Mouse (Mus musculus) heart, embryonic 12.5 days (tissue): ENCODE measurements around the gene Atad3a. TPM values are rescaled to one million over a fixed set of nuclear protein-coding genes. Genes with fewer than 3 reads are reported as not detected.
A peak's percentile ranks its signal among the peaks of the same experiment; 100 is the strongest.
"Not testable (repeated sequence)": the region's sequence is repeated elsewhere in the genome, so short reads cannot be mapped to it uniquely, and the experiment has no call there.

Source experiments
- ATAC-seq: fragments of 200-750 bp; cut with Nextera tagmentation; 2 replicates; pipeline ENCODE4 v1.8.0; 2017; ENCODE audit warnings: moderate TSS enrichment, moderate library complexity; ENCODE audit not compliant: insufficient number of reproducible peaks, low FRiP score
- H3K27ac ChIP-seq: fragments of 300-500 bp; sonication (generic); 2 replicates; pipeline ENCODE4 v1.5.1; 2016; ENCODE audit warnings: mild to moderate bottlenecking, moderate library complexity; ENCODE audit not compliant: poor library complexity, severe bottlenecking
- H3K27me3 ChIP-seq: fragments of 300-500 bp; sonication (generic); replicated peaks from 2 replicates; pipeline ENCODE4 v1.6.1; 2016; ENCODE audit warnings: mild to moderate bottlenecking, moderate library complexity
- H3K36me3 ChIP-seq: fragments of 300-500 bp; sonication (generic); 2 replicates; pipeline ENCODE4 v1.6.1; 2016; ENCODE audit warnings: mild to moderate bottlenecking, moderate library complexity
- H3K4me1 ChIP-seq: fragments of 300-500 bp; sonication (generic); replicated peaks from 2 replicates; pipeline ENCODE4 v1.6.1; 2016; ENCODE audit warnings: mild to moderate bottlenecking
- H3K4me2 ChIP-seq: fragments of 300-500 bp; sonication (generic); 2 replicates; pipeline ENCODE4 v1.6.1; 2016; ENCODE audit warnings: mild to moderate bottlenecking, moderate library complexity
- H3K4me3 ChIP-seq: fragments of 300-500 bp; sonication (generic); 2 replicates; pipeline ENCODE4 v1.5.1; 2016; ENCODE audit warnings: mild to moderate bottlenecking
- H3K9ac ChIP-seq: fragments of 300-500 bp; sonication (generic); 2 replicates; pipeline ENCODE4 v1.6.1; 2016; ENCODE audit warnings: mild to moderate bottlenecking, moderate library complexity
- H3K9me3 ChIP-seq: fragments of 300-500 bp; sonication (generic); replicated peaks from 2 replicates; pipeline ENCODE4 v1.6.1; 2016; ENCODE audit warnings: mild to moderate bottlenecking, moderate library complexity
- WGBS: fragments of 180-500 bp; shearing (Covaris S2); methylation state at CpG from one replicate; pipeline ENCODE4 v1.1.7; 2016; 5-methylcytosine and 5-hydroxymethylcytosine counted together
- polyA plus RNA-seq: library from polyadenylated mRNA; unstranded; fragments of >200 nt; fragmentation: Nextera tagmentation; extraction: Ambion mirVana; gene quantifications from 2 replicates; pipeline ENCODE4 v1.2.1, GENCODE M21; 2016

Atad3a gene
- 102 and 104 TPM in 2 replicates for polyA plus RNA-seq

DNA sequence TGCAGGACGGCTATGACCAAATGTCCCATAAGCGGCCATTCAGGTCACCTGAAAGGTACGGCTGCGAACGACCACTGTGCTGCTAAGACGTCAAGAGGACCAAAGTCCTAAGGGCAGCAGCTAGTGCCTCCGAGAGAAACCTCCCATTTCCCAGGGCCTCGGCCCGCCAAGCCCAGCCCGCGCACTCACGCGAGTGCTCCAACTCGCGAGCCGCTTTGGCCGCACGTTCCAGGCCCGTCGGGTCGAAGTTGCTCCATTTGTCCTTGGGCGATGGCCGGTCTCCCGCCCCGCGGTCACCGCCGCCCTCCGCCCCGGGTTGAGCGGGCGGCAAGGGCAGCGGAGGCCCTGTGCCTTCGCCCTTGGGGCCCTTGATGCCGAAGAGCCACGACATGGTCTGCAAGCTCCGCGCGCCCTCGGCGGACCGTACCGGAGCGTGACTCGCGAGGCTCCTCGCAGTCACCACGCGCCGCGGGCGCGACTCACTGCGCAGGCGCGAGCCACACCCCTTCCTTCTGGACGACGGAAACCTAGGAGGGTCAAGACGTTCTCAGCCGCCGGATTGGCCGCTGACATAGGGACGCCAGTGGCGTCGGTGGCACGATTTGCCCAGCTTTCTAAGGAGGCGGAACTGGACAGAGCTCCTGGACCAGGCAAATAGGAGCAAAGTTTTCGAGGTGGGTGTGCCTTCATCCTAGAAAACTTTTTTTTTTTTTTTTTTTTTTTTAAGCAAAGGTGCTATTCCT, at the start of gene Atad3a:
TSS of gene Atad3a (minus strand) at position 481 of the 743 bp plus-strand sequence.
- WGBS = under 1% methylated on average over 68 of the region's 68 CpGs

DNA sequence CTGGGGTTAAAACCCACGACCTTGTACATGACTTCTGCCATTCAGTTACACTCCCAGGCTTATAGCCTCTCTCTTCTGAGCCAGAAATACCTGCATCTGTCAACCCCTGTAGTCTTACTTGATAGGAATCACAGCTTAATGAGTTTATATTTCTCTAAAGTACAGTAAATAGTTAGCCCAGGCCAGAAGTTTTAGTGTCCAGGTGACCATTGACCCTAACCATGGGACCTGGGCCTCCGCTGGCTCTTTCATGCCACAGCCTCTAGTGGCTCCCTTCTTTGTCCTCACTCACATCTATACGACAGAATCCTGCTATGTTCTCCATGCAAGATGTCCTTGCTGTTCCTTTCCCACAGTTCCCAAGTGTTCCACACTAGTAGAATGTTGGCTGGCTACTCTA, 46.9 kb upstream of the Atad3a start:
- H3K27ac ChIP-seq = no peak overlapping the region
- H3K36me3 ChIP-seq = peaks cover 48% of the 10 kb centered on the region
- H3K27me3 ChIP-seq = no peaks in the 10 kb centered on the region
- no peak overlapping the region for H3K4me3 ChIP-seq
- no peak overlapping the region for H3K9ac ChIP-seq
- H3K4me2 ChIP-seq = no peak overlapping the region
- H3K4me1 ChIP-seq = peaks cover 28% of the 10 kb centered on the region
- WGBS = 87% methylated on average over 3 of the region's 3 CpGs
- H3K9me3 ChIP-seq = no peaks in the 10 kb centered on the region
- no peak for ATAC-seq

More for the DNA sequence above, at the start of gene Atad3a:
- Histone ChIP-seq H3K36me3 (peaks cover 19% of the 10 kb centered on the region), H3K4me2 (peak within 1 kb of the TSS; percentile 100), H3K9me3 (no peaks in the 10 kb centered on the region), H3K4me3 (peak within 1 kb of the TSS; percentile 87), H3K27me3 (no peaks in the 10 kb centered on the region), H3K27ac (peak within 1 kb of the TSS; percentile 76), H3K4me1 (peaks cover 32% of the 10 kb centered on the region), H3K9ac (peak within 1 kb of the TSS; percentile 92)
- ATAC-seq = peak; percentile 99

DNA sequence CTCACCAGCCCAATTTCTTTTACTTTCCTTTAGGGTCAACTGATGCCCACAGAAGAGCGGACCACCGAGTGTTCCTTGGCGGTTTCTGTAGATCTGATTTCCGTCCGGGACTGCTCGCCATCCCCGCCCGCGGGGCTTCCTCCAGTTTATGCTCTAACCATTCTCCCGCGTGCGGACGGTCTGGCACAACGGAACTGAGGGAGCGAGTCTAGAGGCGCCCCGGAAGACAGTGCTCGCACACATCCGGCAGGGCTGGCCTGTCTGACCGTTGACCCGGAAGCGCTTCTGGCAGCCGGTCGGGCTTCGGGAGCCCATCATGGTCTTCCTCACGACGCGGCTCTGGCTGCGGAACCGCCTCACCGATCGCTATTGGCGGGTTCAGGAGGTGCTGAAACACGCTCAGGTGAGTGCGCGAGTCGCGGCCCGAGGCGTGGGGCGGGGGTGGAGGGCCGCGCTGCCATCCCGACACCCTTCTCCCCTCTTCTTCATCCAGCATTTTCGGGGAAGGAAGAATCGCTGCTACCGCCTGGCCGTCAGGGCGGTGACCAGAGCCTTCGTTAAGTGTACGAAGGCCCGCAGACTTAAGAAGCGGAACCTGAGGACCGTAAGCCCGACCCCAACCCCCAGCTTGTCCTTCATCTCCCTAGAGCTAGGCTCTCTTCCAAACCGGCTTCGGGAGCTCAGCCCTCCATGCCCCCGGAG, 42.6 kb upstream of the Atad3a start:
- Histone ChIP-seq H3K9ac (peak overlapping the region; percentile 91), H3K27me3 (no peaks in the 10 kb centered on the region), H3K36me3 (peaks cover 21% of the 10 kb centered on the region), H3K9me3 (no peaks in the 10 kb centered on the region), H3K4me2 (peak overlapping the region; percentile 75), H3K4me1 (peaks cover 21% of the 10 kb centered on the region), H3K4me3 (peak overlapping the region; percentile 90), H3K27ac (peak overlapping the region; percentile 73)
- 0% methylated on average over 58 of the region's 58 CpGs for WGBS
- peak; percentile 98 for ATAC-seq

DNA sequence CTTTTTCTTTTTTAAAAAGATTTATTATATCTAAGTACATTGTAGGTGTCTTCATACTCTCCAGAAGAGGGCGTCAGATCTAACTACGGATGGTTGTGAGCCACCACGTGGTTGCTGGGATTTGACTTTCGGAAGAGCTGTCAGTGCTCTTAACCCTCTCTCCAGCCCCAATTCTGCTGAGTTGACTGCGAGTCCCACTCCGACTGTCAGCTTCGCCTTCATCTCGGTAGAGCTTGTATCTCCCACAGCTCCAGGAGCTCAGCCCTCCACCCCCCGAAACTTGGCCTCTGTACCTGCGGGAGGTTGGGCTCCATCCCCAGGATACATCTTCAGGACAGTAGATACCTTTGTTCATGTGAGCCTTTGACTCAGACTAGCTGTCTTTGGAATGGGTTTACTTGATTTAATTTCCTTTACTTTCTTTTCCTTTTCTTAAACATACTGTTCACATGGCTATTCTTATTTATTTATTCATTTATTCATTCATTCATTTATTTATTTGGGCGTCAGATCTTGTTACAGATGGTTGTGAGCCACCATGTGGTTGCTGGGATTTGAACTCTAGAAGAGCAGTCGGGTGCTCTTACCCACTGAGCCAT, 41.9 kb upstream of the Atad3a start, which contains the start of gene Mrpl20:
TSS of gene Mrpl20 (plus strand) at position 138 of the 599 bp plus-strand sequence.
- no peak for ATAC-seq
- 6% methylated on average over 12 of the region's 12 CpGs for WGBS

DNA sequence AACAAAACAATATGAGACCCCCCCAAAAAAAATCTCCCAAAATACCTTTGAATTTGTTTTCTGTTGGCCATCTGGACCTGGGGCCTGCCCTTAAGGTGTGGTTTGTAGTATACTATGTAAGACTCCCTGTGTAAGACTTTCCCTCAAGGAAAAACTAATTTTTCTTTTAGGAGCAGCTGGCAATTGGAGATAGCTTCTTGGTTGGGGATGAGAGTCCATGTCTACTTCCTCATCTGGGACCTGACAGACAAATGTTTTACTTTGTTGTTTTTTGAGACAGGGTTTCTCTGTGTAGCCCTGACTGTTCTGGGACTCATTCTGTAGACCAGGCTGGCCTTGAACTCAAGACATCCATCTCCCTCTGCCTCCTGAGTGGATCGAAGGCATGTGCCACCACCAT, 41.2 kb upstream of the Atad3a start:
- Histone ChIP-seq H3K27me3 (no peaks in the 10 kb centered on the region), H3K36me3 (peaks cover 7% of the 10 kb centered on the region), H3K9me3 (no peaks in the 10 kb centered on the region), H3K27ac (no peak overlapping the region), H3K4me3 (no peak overlapping the region), H3K4me2 (no peak overlapping the region), H3K4me1 (peaks cover 21% of the 10 kb centered on the region), H3K9ac (no peak overlapping the region)
- WGBS = 100% methylated on average over 1 of the region's 1 CpGs
- ATAC-seq = no peak

More for the DNA sequence above, 41.9 kb upstream of the Atad3a start, which contains the start of gene Mrpl20:
- Histone ChIP-seq H3K27me3 (no peaks in the 10 kb centered on the region), H3K36me3 (peaks cover 15% of the 10 kb centered on the region), H3K4me1 (peaks cover 21% of the 10 kb centered on the region), H3K4me2 (peak within 1 kb of the TSS; percentile 75), H3K27ac (peak within 1 kb of the TSS; percentile 73), H3K9ac (peak within 1 kb of the TSS; percentile 91), H3K4me3 (peak within 1 kb of the TSS; percentile 90), H3K9me3 (no peaks in the 10 kb centered on the region)

DNA sequence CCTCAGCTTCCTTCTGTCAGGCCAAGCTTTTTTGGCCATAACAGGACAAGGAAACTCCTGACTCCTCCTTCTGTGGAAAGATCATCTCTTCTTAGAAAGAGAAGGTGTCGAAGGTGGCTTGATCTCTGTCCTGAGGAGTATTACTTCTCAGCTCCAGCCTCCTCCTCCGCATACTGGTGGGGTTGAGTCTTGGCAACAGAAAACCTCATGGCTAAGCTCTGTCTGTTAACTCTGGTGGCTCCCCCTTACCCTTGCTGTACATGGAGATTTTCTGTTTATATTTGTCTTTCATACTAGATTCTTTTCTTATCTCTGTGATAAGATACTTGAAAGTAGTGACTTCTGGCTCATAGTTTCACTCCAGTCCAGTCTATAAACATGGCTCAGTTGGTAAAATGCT, 32.8 kb upstream of the Atad3a start:
- Histone ChIP-seq H3K4me2 (no peak overlapping the region), H3K9ac (no peak overlapping the region), H3K9me3 (no peaks in the 10 kb centered on the region), H3K36me3 (no peaks in the 10 kb centered on the region), H3K4me1 (0 out of 2 replicates have a peak, but pooled peaks cover 6% of the 10 kb centered on the region), H3K4me3 (no peak overlapping the region), H3K27ac (no peak overlapping the region), H3K27me3 (peaks cover 16% of the 10 kb centered on the region)
- no peak for ATAC-seq
- 60% methylated on average over 2 of the region's 2 CpGs for WGBS

DNA sequence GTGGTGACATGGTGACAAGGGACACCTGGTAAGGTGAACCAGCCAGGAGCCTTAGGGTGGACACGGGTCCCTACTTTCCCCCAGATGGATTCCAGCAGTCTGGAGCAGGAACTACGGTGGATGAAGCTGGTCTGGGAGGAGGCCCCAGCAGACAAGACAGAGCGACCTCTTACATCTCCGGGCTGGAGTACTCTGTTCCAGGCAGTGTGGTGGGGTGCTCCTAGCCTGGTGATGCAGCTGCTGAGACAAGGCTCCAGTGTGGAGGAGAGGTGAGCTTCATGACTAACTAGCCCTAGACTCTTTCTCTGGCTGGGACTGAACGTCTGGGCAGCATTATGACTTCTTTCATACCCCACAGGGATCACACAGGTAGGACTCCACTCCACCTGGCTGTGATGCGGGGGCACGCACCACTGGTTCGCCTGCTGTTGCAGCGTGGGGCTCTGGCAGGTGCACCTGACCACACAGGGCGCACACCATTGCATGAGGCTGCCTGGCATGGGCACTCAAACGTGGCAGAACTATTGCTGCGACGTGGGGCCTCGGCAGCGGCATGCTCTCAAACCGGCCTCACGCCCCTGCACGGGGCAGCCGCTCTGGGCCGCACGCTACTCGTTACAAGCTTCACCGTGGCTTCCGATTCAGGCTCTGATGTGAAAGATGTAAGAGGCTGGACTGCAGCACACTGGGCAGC, 30.5 kb upstream of the Atad3a start:
- H3K27ac ChIP-seq = no peak overlapping the region
- H3K4me2 ChIP-seq = no peak overlapping the region
- WGBS = 66% methylated on average over 24 of the region's 24 CpGs
- 0 out of 2 replicates have a peak, but pooled peaks cover 6% of the 10 kb centered on the region for H3K4me1 ChIP-seq
- ATAC-seq = no peak
- no peak overlapping the region for H3K4me3 ChIP-seq
- peaks cover 16% of the 10 kb centered on the region for H3K27me3 ChIP-seq
- no peaks in the 10 kb centered on the region for H3K36me3 ChIP-seq
- H3K9ac ChIP-seq = no peak overlapping the region
- no peaks in the 10 kb centered on the region for H3K9me3 ChIP-seq

DNA sequence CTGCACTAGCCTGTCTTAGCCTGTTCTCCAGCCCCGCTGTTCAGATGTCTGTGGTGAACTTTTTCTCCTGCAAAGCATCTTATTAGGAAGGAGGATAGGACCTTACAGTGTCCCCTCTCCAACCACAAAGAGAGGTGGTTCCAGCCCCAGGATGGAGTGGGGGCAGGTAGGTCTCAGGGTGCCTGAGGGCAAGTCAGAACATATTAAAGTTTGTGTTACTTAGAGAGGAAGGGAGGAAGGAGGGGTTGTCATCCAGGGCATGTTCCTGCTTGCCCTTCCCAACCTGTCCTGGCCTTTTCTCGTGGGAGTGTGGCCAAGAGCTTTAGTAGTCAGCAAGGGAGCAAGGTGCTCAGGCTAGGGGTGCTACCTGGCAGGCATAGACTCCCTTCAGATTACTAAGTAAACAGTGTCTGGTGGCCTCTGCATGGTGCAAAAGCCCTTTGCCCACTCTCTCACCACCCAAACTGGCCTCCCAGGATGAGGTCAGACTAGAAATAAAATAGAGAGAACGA, 29.8 kb upstream of the Atad3a start:
- peaks cover 16% of the 10 kb centered on the region for H3K27me3 ChIP-seq
- 64% methylated on average over 3 of the region's 3 CpGs for WGBS
- H3K4me2 ChIP-seq = no peak overlapping the region
- no peak for ATAC-seq
- H3K9ac ChIP-seq = no peak overlapping the region
- H3K4me3 ChIP-seq = no peak overlapping the region
- no peaks in the 10 kb centered on the region for H3K36me3 ChIP-seq
- H3K27ac ChIP-seq = no peak overlapping the region
- peaks cover 8% of the 10 kb centered on the region; the same call in 1 of the 2 replicates for H3K4me1 ChIP-seq
- H3K9me3 ChIP-seq = no peaks in the 10 kb centered on the region

DNA sequence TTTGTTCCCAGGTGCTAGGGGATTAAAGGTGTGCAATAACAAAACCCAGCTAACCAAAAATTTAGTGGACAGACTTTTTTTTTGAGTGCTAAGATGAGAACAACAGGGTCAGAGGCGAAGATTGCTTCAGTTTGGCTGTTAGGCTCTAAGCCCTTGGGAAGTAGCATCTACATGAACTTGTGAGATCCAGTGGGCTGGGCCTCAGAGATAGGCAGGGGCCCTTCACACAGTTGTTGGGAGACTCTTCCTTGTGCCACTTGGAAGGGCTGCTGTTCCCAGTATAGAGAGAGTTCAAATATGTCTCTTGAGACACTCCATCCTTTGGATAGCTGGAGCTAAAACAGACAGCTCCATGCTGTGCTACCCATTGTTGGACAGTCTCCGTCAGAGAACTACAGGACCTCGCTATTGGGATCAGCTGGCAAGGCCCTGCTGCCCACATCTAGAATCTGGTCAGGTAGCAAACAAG, 29.2 kb upstream of the Atad3a start, which contains the start of gene Ankrd65:
TSS of gene Ankrd65 (plus strand) at position 419 of the 469 bp plus-strand sequence.
- 87% methylated on average over 3 of the region's 3 CpGs for WGBS
- H3K27me3 ChIP-seq = peaks cover 16% of the 10 kb centered on the region
- H3K4me3 ChIP-seq = no peak within 1 kb of the TSS
- no peak within 1 kb of the TSS for H3K4me2 ChIP-seq
- no peaks in the 10 kb centered on the region for H3K36me3 ChIP-seq
- no peak for ATAC-seq
- H3K27ac ChIP-seq = no peak within 1 kb of the TSS
- H3K4me1 ChIP-seq = peaks cover 14% of the 10 kb centered on the region
- no peaks in the 10 kb centered on the region for H3K9me3 ChIP-seq
- H3K9ac ChIP-seq = no peak within 1 kb of the TSS

DNA sequence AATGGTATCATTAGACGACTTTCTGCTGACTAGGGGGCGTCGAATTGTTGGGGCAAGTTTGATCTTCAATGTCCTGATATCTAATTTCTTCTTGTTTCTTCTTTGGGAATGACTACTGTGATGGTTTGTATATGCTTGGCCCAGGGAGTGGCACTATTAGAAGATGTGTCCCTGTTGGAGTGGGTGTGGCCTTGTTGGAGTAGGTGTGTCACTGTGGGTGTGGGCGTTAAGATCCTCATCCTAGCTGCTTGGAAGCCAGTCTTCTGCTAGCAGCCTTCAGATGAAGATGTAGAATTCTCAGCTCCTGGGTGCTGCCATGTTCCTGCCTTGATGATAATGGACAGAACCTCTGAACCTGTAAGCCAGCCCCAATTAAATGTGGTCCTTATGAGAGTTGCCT, 27.9 kb upstream of the Atad3a start:
- ATAC-seq, H3K4me2 ChIP-seq, H3K9ac ChIP-seq, H3K36me3 ChIP-seq, H3K27ac ChIP-seq, H3K9me3 ChIP-seq, H3K4me3 ChIP-seq: not testable (repeated sequence)
- Histone ChIP-seq H3K27me3 (peaks cover 16% of the 10 kb centered on the region), H3K4me1 (peaks cover 21% of the 10 kb centered on the region)
- WGBS = 75% methylated on average over 4 of the region's 4 CpGs
